Mouse (Mus musculus) CH12.LX (cell line): Measurements from ENCODE around the gene Grin2a. TPM values are rescaled to one million over a fixed set of nuclear protein-coding genes. Genes with fewer than 3 reads are reported as not detected.

Experiments
- DNase-seq: peaks from one replicate; pipeline ENCODE4 v3.0.0-alpha.2; 2013; ENCODE audit errors: extremely low read depth
- H3K27ac ChIP-seq: 2 replicates; pipeline ENCODE4 v1.5.1; 2012; ENCODE audit warnings: low read depth, mild to moderate bottlenecking, control low read depth, moderate library complexity; ENCODE audit not compliant: insufficient read depth
- H3K27me3 ChIP-seq: replicated peaks from 2 replicates; pipeline ENCODE3; 2012; ENCODE audit warnings: inconsistent platforms
- H3K36me3 ChIP-seq, 2 experiments: replicated peaks in 1 of 2; 2 replicates each; pipeline versions ENCODE3 to v1.6.1; 2012; ENCODE audit warnings: inconsistent platforms in 1 of 2, low read length in 1 of 2, mild to moderate bottlenecking in 1 of 2, mixed read lengths in 1 of 2, moderate library complexity in 1 of 2; ENCODE audit not compliant: control insufficient read depth in 1 of 2, insufficient read depth in 1 of 2
- H3K4me1 ChIP-seq, 2 experiments: 2 replicates each; pipeline ENCODE4 v1.6.1; 2012; ENCODE audit warnings: inconsistent platforms in 1 of 2, moderate library complexity in 1 of 2; ENCODE audit not compliant: insufficient read depth in 2 of 2, control insufficient read depth in 1 of 2
- H3K4me2 ChIP-seq: 2 replicates; pipeline ENCODE4 v1.6.1; 2012; ENCODE audit warnings: low read depth, mild to moderate bottlenecking, control low read depth; ENCODE audit not compliant: poor library complexity, insufficient read depth, severe bottlenecking
- H3K4me3 ChIP-seq, 3 experiments: fragments of 150-350 bp in 1 of 3; sonication (generic) in 1 of 3; replicated peaks in 1 of 3; 2 replicates each; pipeline versions ENCODE3 to v1.5.1; 2011 to 2012; ENCODE audit warnings: low read depth in 2 of 3, low read length in 2 of 3, mild to moderate bottlenecking in 2 of 3, moderate library complexity in 2 of 3, control low read depth in 1 of 3, improper control_type of control experiment in 1 of 3, inconsistent platforms in 1 of 3, mixed read lengths in 1 of 3; ENCODE audit not compliant: poor library complexity in 1 of 3
- H3K79me2 ChIP-seq: replicated peaks from 2 replicates; pipeline ENCODE4 v1.6.1; 2012; ENCODE audit warnings: mild to moderate bottlenecking, moderate library complexity; ENCODE audit not compliant: control insufficient read depth, poor library complexity, insufficient read depth, severe bottlenecking; ENCODE audit errors: extremely low read depth
- H3K9ac ChIP-seq: 2 replicates; pipeline ENCODE4 v1.6.1; 2012; ENCODE audit warnings: low read depth, mild to moderate bottlenecking, control low read depth, moderate library complexity; ENCODE audit not compliant: insufficient read depth
- H3K9me3 ChIP-seq: replicated peaks from 2 replicates; pipeline ENCODE3; 2012; ENCODE audit warnings: low read length, inconsistent platforms, mixed read lengths
- BHLHE40 ChIP-seq: IDR thresholded peaks from 2 replicates; pipeline ENCODE4 v1.6.1; 2011; ENCODE audit warnings: mild to moderate bottlenecking, low read depth, low read length, improper control_type of control experiment
- CHD1 ChIP-seq: IDR thresholded peaks from 2 replicates; pipeline ENCODE4 v1.6.1; 2012; ENCODE audit warnings: low read depth, low read length, improper control_type of control experiment, inconsistent platforms
- CHD2 ChIP-seq: IDR thresholded peaks from 2 replicates; pipeline ENCODE4 v1.6.1; 2011; ENCODE audit warnings: low read length, improper control_type of control experiment
- CTCF ChIP-seq, 2 experiments: IDR thresholded peaks in 1 of 2; conservative IDR thresholded peaks in 1 of 2; 2 replicates each; pipeline ENCODE4 v1.5.1; 2011 to 2012; ENCODE audit warnings: low read depth in 2 of 2, low read length in 2 of 2, improper control_type of control experiment in 1 of 2, inconsistent platforms in 1 of 2, mild to moderate bottlenecking in 1 of 2, moderate library complexity in 1 of 2
- EP300 ChIP-seq: IDR thresholded peaks from 2 replicates; pipeline ENCODE4 v1.6.1; 2011; ENCODE audit warnings: low read length, improper control_type of control experiment
- GABPA ChIP-seq: IDR thresholded peaks from 2 replicates; pipeline ENCODE4 v1.6.1; 2012; ENCODE audit warnings: low read depth, low read length, improper control_type of control experiment, inconsistent platforms; ENCODE audit not compliant: insufficient replicate concordance
- KAT2A ChIP-seq: IDR thresholded peaks from 2 replicates; pipeline ENCODE4 v1.6.1; 2012; ENCODE audit warnings: low read length, improper control_type of control experiment, inconsistent platforms; ENCODE audit not compliant: insufficient replicate concordance
- MAFK ChIP-seq: IDR thresholded peaks from 2 replicates; pipeline ENCODE4 v1.6.1; 2011; ENCODE audit warnings: low read length, improper control_type of control experiment; ENCODE audit not compliant: insufficient replicate concordance
- MAZ ChIP-seq: IDR thresholded peaks from 2 replicates; pipeline ENCODE4 v1.6.1; 2012; ENCODE audit warnings: low read depth, mild to moderate bottlenecking, inconsistent platforms, low read length, improper control_type of control experiment, moderate library complexity
- MXI1 ChIP-seq: IDR thresholded peaks from 2 replicates; pipeline ENCODE4 v1.6.1; 2011; ENCODE audit warnings: mild to moderate bottlenecking, low read depth, low read length, improper control_type of control experiment
- MYC ChIP-seq: IDR thresholded peaks from 2 replicates; pipeline ENCODE4 v1.6.1; 2011; ENCODE audit warnings: low read depth, mild to moderate bottlenecking, improper control_type of control experiment, low read length
- POLR2A ChIP-seq: IDR thresholded peaks from 2 replicates; pipeline ENCODE4 v1.6.1; 2011; ENCODE audit warnings: low read depth, mild to moderate bottlenecking, improper control_type of control experiment, low read length
- POLR2AphosphoS2 ChIP-seq: IDR thresholded peaks from 2 replicates; pipeline ENCODE4 v1.6.1; 2011; ENCODE audit warnings: low read depth, low read length, improper control_type of control experiment
- RAD21 ChIP-seq: IDR thresholded peaks from 2 replicates; pipeline ENCODE4 v1.6.1; 2011; ENCODE audit warnings: low read depth, mild to moderate bottlenecking, low read length, improper control_type of control experiment, moderate library complexity
- SIN3A ChIP-seq: IDR thresholded peaks from 2 replicates; pipeline ENCODE4 v1.6.1; 2012; ENCODE audit warnings: low read length, improper control_type of control experiment, inconsistent platforms
- SMC3 ChIP-seq: IDR thresholded peaks from 2 replicates; pipeline ENCODE4 v1.6.1; 2011; ENCODE audit warnings: low read depth, low read length, improper control_type of control experiment
- USF1 ChIP-seq: IDR thresholded peaks from 2 replicates; pipeline ENCODE4 v1.6.1; 2014; ENCODE audit warnings: low read depth, mild to moderate bottlenecking, inconsistent platforms, low read length, improper control_type of control experiment
- ZC3H11A ChIP-seq: IDR thresholded peaks from 2 replicates; pipeline ENCODE4 v1.6.1; 2012; ENCODE audit warnings: low read depth, mild to moderate bottlenecking, inconsistent platforms, low read length, improper control_type of control experiment
- ZKSCAN1 ChIP-seq: IDR thresholded peaks from 2 replicates; pipeline ENCODE4 v1.6.1; 2012; ENCODE audit warnings: low read depth, inconsistent platforms, low read length, improper control_type of control experiment, borderline replicate concordance
- ZNF384 ChIP-seq: IDR thresholded peaks from 2 replicates; pipeline ENCODE4 v1.6.1; 2012; ENCODE audit warnings: low read depth, low read length, improper control_type of control experiment, inconsistent platforms
- dilution Hi-C: fragments of 300-500 bp; cut with MboI; formaldehyde crosslinking; loops from 2 replicates; pipeline ENCODE4 v1.14.3; 2020; ENCODE audit warnings: low sequenced_read_pairs; ENCODE audit not compliant: extremely low pct_unique_long_range_greater_than_20kb, extremely low pct_ligation_motif_present
- in situ Hi-C: fragments of 300-500 bp; cut with MboI; formaldehyde crosslinking; loops from 3 replicates; pipeline ENCODE4 v1.14.3; 2019; ENCODE audit warnings: low sequenced_read_pairs, low pct_ligation_motif_present, low pct_unique_long_range_greater_than_20kb, mixed read lengths
- polyA plus RNA-seq: library from polyadenylated mRNA; unstranded; fragments of >175 nt; gene quantifications from 2 replicates; pipeline ENCODE4 v1.2.1, GENCODE M21; 2012; ENCODE audit warnings: low read depth; ENCODE audit not compliant: insufficient read length
- total RNA-seq, 2 experiments: library from RNA; depleted of rRNA; stranded (reverse); fragments of 300-350 nt in 1 of 2; fragments of >200 nt in 1 of 2; gene quantifications; 2 replicates each; pipeline ENCODE4 v1.2.3; 2012 to 2014

The Grin2a gene
- total and polyA plus RNA-seq, 3 experiments, result not detected

- no peak overlapping the region for H3K4me3 ChIP-seq
- TF ChIP-seq EP300 (no peak), MXI1 (no peak), POLR2AphosphoS2 (no peak), KAT2A (no peak), CHD1 (no peak), ZKSCAN1 (no peak), MAZ (no peak), ZNF384 (no peak)
- TF ChIP-seq, all 38 proteins: peak for 0
- H3K27me3 ChIP-seq, result no peaks in the 10 kb centered on the region
- in situ Hi-C loops (no loop called here), dilution Hi-C loops (no loop called here)
- no peak overlapping the region for H3K9ac ChIP-seq
- H3K36me3 ChIP-seq, result no peaks in the 10 kb centered on the region
- no peaks in the 10 kb centered on the region for H3K9me3 ChIP-seq
- H3K4me2 ChIP-seq, result no peak overlapping the region
- H3K27ac ChIP-seq, result no peak overlapping the region
- H3K79me2 ChIP-seq, result no peaks in the 10 kb centered on the region
- no peak for DNase-seq
- H3K4me1 ChIP-seq, result peaks cover 0 to 11% of the 10 kb centered on the region in 2 experiments; a peak in 3 of 4 replicates
These were observed 323.0 kb downstream of the Grin2a start for GRCm38 (mm10) chr16:9672390-9672789.

GRCm38 (mm10) chr16:9671222-9671621 lies 324.1 kb downstream of the Grin2a start:
- H3K36me3 ChIP-seq, result no peaks in the 10 kb centered on the region
- dilution Hi-C loops (no loop called here), in situ Hi-C loops (no loop called here)
- no peak overlapping the region for H3K9ac ChIP-seq
- H3K27me3 ChIP-seq, result no peaks in the 10 kb centered on the region
- H3K4me3 ChIP-seq, result no peak overlapping the region
- peaks cover 0 to 13% of the 10 kb centered on the region in 2 experiments; a peak in 3 of 4 replicates for H3K4me1 ChIP-seq
- H3K4me2 ChIP-seq, result no peak overlapping the region
- no peaks in the 10 kb centered on the region for H3K9me3 ChIP-seq
- no peak overlapping the region for H3K27ac ChIP-seq
- H3K79me2 ChIP-seq, result no peaks in the 10 kb centered on the region
- no peak for DNase-seq
- TF ChIP-seq RAD21, result no peak
- no peak for TF ChIP-seq ZC3H11A
- no peak for TF ChIP-seq CTCF (conservative IDR thresholded peaks at IDR 0.05 in 1 of 2, IDR thresholded peaks at IDR 0.05 in 1 of 2; ENCODE audit: low read depth in 2 of 2, low read length in 2 of 2)
- TF ChIP-seq MYC, result no peak
- no peak for TF ChIP-seq GABPA
- no peak for TF ChIP-seq USF1
- TF ChIP-seq POLR2AphosphoS2, result no peak
- TF ChIP-seq POLR2A, result no peak
- no peak for TF ChIP-seq CHD2
- no peak for TF ChIP-seq MAFK
- no peak for TF ChIP-seq SMC3
- no peak for TF ChIP-seq SIN3A
- no peak for TF ChIP-seq KAT2A
- TF ChIP-seq BHLHE40, result no peak
